Mouse (Mus musculus) lung, postnatal 0 days (tissue): ENCODE measurements at regions not wholly inside any gene's neighbourhood (a gene's known extent, or its start where the extent isn't known, plus 50 kb on each side); places are given as distances from the start of the nearest gene placed in this dataset.

Source experiments
- ATAC-seq: fragments of 200-750 bp; cut with Nextera tagmentation; 2 replicates; pipeline ENCODE4 v1.8.0; 2017; ENCODE audit warnings: moderate library complexity
- DNase-seq: peaks from one replicate; pipeline ENCODE4 v3.0.0-alpha.2; 2016; ENCODE audit warnings: low spot score
- H3K27ac ChIP-seq: fragments of 300-500 bp; sonication (generic); 2 replicates; pipeline ENCODE4 v1.5.1; 2014; ENCODE audit warnings: antibody characterized with exemption, mild to moderate bottlenecking, low read length, mixed read lengths
- H3K27me3 ChIP-seq: fragments of 300-500 bp; sonication (generic); replicated peaks from 2 replicates; pipeline ENCODE4 v1.6.1; 2014; ENCODE audit warnings: low read length, mixed read lengths; ENCODE audit not compliant: insufficient read depth
- H3K36me3 ChIP-seq: fragments of 300-500 bp; sonication (generic); 2 replicates; pipeline ENCODE4 v1.6.1; 2014; ENCODE audit warnings: low read length, mixed read lengths; ENCODE audit not compliant: insufficient read depth
- H3K4me1 ChIP-seq: fragments of 300-500 bp; sonication (generic); 2 replicates; pipeline ENCODE4 v1.6.1; 2014; ENCODE audit warnings: antibody characterized with exemption, low read depth, low read length, mixed read lengths; ENCODE audit not compliant: insufficient read depth
- H3K4me2 ChIP-seq: fragments of 300-500 bp; sonication (generic); replicated peaks from 2 replicates; pipeline ENCODE4 v1.6.1; 2014; ENCODE audit warnings: low read depth, mild to moderate bottlenecking, low read length, moderate library complexity, mixed read lengths
- H3K4me3 ChIP-seq: fragments of 300-500 bp; sonication (generic); 2 replicates; pipeline ENCODE4 v1.5.1; 2014; ENCODE audit warnings: low read depth, low read length
- H3K9ac ChIP-seq: fragments of 300-500 bp; sonication (generic); replicated peaks from 2 replicates; pipeline ENCODE4 v1.6.1; 2014; ENCODE audit warnings: low read depth, mild to moderate bottlenecking
- H3K9me3 ChIP-seq: fragments of 300-500 bp; sonication (generic); 2 replicates; pipeline ENCODE4 v1.6.1; 2016; ENCODE audit warnings: low read length, mixed read lengths
- CTCF ChIP-seq: IDR thresholded peaks from 2 replicates; pipeline ENCODE4 v1.5.1; 2016; ENCODE audit warnings: antibody characterized with exemption, mild to moderate bottlenecking
- EP300 ChIP-seq: IDR thresholded peaks from 2 replicates; pipeline ENCODE4 v1.6.1; 2016; ENCODE audit warnings: antibody characterized with exemption, mild to moderate bottlenecking, control low read depth
- WGBS: fragments of 180-500 bp; shearing (Covaris S2); extraction: QIAGEN DNeasy Blood & Tissue Kit; methylation state at CpG from one replicate; pipeline ENCODE4 v1.1.7; 2014; 5-methylcytosine and 5-hydroxymethylcytosine counted together

DNA sequence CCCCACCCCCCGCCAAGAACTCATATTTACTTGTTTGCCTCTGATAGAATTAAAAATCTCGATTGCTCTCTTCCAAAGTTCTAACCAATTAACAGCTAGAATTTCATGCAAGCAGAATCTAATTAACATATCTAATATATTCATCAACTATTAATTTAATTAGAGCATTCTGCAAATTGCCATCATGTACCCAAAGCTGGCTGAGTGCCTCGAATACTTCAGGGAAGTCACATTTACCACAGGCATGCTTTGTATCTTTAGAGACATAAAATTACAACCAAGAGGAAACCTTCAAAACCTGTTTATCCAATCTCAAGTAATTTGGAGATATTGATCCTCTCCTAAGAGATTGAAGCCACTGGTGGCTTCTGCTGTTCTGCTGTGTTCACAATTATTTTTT, 401.6 kb upstream of the Nmur2 start:
- Histone ChIP-seq H3K27me3 (no peaks in the 10 kb centered on the region), H3K4me3 (no peak overlapping the region), H3K36me3 (no peaks in the 10 kb centered on the region), H3K4me2 (no peak overlapping the region), H3K27ac (no peak overlapping the region), H3K9ac (no peak overlapping the region), H3K4me1 (no peaks in the 10 kb centered on the region), H3K9me3 (no peaks in the 10 kb centered on the region)
- no peak for DNase-seq
- 74% methylated on average over 3 of the region's 3 CpGs for WGBS
- ATAC-seq: no peak
- no peak for TF ChIP-seq EP300
- TF ChIP-seq CTCF: no peak

DNA sequence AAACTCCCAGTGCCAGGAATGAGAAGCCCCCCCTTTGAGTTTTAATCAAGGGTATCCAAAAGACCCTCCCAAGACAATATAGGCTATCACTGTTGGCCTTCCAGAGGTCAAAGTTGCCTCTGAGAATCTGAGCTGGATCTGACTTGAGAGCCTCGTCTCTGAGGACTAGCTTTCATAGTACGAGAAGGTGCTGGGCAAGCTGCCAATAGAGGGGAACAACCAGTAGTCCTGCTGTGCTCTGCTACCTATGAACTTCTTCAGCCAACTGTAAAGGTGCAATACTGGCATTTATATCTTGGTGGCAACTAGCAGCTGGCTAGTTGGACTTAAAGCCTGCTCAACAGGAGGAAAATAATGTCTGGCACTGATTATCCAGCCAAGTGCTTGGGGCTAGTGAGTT, 400.3 kb upstream of the Nmur2 start:
- H3K27me3 ChIP-seq: no peaks in the 10 kb centered on the region
- H3K4me3 ChIP-seq: no peak overlapping the region
- DNase-seq (no peak), ATAC-seq (no peak)
- no peak overlapping the region for H3K4me2 ChIP-seq
- H3K9me3 ChIP-seq: no peaks in the 10 kb centered on the region
- no peak overlapping the region for H3K9ac ChIP-seq
- no peaks in the 10 kb centered on the region for H3K36me3 ChIP-seq
- no peak overlapping the region for H3K27ac ChIP-seq
- TF ChIP-seq CTCF (no peak), EP300 (no peak)
- 17% methylated on average over 2 of the region's 2 CpGs for WGBS
- no peaks in the 10 kb centered on the region for H3K4me1 ChIP-seq

DNA sequence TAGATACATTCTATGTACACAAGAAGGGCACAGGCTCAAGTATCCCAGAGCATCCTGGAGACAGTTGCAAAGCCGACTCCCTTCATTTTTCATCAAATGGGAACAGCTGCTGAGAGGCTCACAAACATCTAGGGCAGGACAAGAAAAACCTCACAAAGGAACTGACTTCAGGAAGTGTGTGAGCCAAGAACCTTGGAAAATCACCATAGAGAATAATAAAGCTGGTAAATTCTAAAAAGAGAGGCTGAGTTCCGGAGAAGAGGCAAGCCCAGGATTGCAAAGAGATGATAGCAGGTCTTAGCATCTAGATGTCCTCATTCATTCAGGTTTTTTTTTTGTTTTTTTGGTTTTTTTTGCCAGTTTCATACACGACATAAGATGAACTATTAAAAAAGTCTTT, 390.3 kb upstream of the Nmur2 start:
- Histone ChIP-seq H3K4me2 (no peak overlapping the region), H3K4me3 (no peak overlapping the region), H3K9ac (no peak overlapping the region), H3K27me3 (no peaks in the 10 kb centered on the region), H3K9me3 (no peaks in the 10 kb centered on the region), H3K4me1 (no peaks in the 10 kb centered on the region), H3K36me3 (no peaks in the 10 kb centered on the region), H3K27ac (no peak overlapping the region)
- no peak for DNase-seq
- no peak for ATAC-seq
- 60% methylated on average over 3 of the region's 3 CpGs for WGBS
- TF ChIP-seq EP300: no peak
- no peak for TF ChIP-seq CTCF

DNA sequence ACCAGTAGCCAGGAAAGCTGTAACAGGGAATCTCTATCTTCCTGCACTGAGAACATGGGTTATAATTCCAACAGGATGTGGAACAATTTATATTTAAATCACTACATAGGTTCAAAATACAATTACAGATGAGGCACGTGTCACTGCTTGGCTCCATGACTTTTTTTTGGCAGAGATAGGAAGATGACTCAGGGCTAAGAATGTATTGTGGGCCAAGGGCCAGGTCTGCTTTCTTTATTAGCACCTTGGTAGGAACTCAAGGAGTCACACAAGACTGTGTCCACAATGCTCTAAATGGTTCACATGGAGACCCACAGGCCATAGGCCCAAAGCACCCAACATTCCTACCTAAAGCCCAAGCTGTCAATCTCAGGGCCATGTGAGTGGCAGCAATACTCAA, 344.0 kb upstream of the Nmur2 start:
- TF ChIP-seq EP300 (no peak), CTCF (no peak)
- no peak overlapping the region for H3K27ac ChIP-seq
- DNase-seq (peak; percentile 23), ATAC-seq (no peak)
- no peak overlapping the region for H3K9ac ChIP-seq
- H3K4me1 ChIP-seq: no peaks in the 10 kb centered on the region
- H3K27me3 ChIP-seq: no peaks in the 10 kb centered on the region
- no peak overlapping the region for H3K4me3 ChIP-seq
- no peaks in the 10 kb centered on the region for H3K9me3 ChIP-seq
- 31% methylated on average over 1 of the region's 1 CpGs for WGBS
- no peak overlapping the region for H3K4me2 ChIP-seq
- H3K36me3 ChIP-seq: no peaks in the 10 kb centered on the region

DNA sequence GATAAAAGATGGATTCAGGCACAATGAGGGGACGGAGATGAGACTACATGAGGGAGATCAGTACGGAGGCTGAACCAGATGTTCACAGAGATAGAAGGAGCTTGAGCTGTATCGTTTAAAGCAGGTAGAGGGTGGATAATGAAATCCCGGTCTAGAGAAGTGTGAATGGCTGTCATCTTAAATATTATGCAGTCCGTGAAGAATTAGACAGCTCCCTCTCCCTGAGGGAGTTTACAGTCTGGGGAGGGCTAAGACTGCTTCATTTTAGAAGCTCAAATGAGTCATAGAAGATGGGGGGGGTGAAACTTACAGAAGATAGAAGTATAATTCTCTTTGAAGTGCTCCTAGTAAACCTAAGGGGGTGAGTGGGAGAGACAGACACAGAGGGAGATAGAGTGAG, 336.7 kb upstream of the Nmur2 start:
- 72% methylated on average over 5 of the region's 5 CpGs for WGBS
- TF ChIP-seq EP300 (no peak), CTCF (no peak)
- no peak for DNase-seq
- H3K27ac ChIP-seq: no peak overlapping the region
- ATAC-seq: no peak
- H3K9me3 ChIP-seq: no peaks in the 10 kb centered on the region
- no peak overlapping the region for H3K9ac ChIP-seq
- H3K27me3 ChIP-seq: no peaks in the 10 kb centered on the region
- H3K36me3 ChIP-seq: no peaks in the 10 kb centered on the region
- no peak overlapping the region for H3K4me3 ChIP-seq
- no peak overlapping the region for H3K4me2 ChIP-seq
- no peaks in the 10 kb centered on the region for H3K4me1 ChIP-seq

DNA sequence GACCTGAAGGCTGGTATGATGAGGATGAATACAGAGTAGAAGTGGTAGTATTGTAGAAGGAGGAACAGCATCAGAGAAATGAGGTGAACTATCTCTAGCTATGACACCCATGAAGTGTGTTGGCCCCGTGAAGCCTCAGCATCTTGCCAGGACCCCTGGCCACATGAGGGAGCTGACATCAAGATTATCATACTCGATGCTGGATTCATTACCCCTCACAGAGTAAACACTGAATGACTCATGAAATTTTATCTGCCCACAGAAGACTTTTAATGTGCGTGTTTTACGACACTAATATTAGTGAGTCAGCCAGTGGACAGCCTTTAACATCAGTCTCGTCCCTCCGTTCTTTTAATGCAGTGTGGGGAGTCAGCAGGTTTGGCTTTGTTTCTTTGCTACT, 333.5 kb upstream of the Nmur2 start:
- H3K4me2 ChIP-seq: no peak overlapping the region
- ATAC-seq (peak; percentile 17; the same call in 1 of the 2 replicates), DNase-seq (peak; percentile 66)
- H3K36me3 ChIP-seq: no peaks in the 10 kb centered on the region
- WGBS: 47% methylated on average over 6 of the region's 6 CpGs
- H3K27ac ChIP-seq: no peak overlapping the region
- no peak overlapping the region for H3K9ac ChIP-seq
- H3K4me1 ChIP-seq: no peaks in the 10 kb centered on the region
- no peaks in the 10 kb centered on the region for H3K9me3 ChIP-seq
- no peaks in the 10 kb centered on the region for H3K27me3 ChIP-seq
- H3K4me3 ChIP-seq: no peak overlapping the region
- TF ChIP-seq EP300 (0 out of 2 replicates have a peak, but pooled peaks have one; percentile 23), CTCF (peak; percentile 32)

DNA sequence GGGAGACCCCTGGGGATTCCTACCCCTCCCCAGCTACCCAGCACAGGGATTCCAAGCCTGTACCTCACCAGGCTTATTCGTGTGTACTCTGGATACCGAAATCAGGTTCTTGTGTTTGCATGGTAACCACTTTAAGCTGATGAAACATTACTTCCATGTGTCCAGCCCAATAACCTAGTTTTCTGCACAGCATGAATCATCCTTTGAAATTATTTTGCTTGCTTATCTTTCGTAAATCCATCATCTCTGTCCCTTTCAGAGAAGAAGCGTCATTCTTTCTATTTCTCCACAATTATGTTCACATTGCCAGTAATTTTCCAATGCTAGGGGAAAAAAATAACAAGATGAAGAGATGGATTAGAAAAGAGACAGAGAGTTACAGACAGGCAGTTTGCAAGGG, 332.8 kb upstream of the Nmur2 start:
- Histone ChIP-seq H3K4me1 (no peaks in the 10 kb centered on the region), H3K9me3 (no peaks in the 10 kb centered on the region), H3K9ac (no peak overlapping the region), H3K4me2 (no peak overlapping the region), H3K36me3 (no peaks in the 10 kb centered on the region), H3K4me3 (no peak overlapping the region), H3K27me3 (no peaks in the 10 kb centered on the region), H3K27ac (no peak overlapping the region)
- DNase-seq (peak; percentile 25), ATAC-seq (no peak)
- 61% methylated on average over 4 of the region's 4 CpGs for WGBS
- no peak for TF ChIP-seq CTCF
- TF ChIP-seq EP300: no peak
